Mouse (Mus musculus) liver, adult (tissue): ENCODE measurements around the gene Vav3.

Experiments
- GATA4 ChIP-seq: IDR thresholded peaks from 2 replicates; pipeline ENCODE4 v1.6.1; 2014; ENCODE audit warnings: mild to moderate bottlenecking, low read length; ENCODE audit not compliant: insufficient replicate concordance

Gene Vav3

GRCm38 (mm10) chr3:109623770-109624169 is 283.3 kb downstream of the Vav3 start:
- no peak for TF ChIP-seq GATA4

DNA sequence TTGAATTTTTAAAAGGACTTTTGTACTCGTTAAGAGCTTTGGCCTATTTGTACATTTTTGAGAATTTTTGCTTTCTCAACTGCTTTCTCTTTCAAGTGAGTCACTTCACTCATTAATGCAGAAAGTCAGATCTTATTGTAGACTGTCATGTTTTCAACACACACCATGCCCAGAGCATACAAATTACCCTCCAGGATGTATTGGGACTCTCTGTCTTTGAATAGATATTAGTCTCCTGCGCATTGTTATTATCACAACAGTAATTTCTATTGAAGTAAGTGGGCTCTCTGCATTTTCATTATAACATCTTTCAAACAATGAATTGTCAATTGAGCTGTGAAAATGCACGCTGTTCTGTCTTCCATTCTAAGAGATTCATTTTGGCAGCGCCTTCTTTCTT is 295.6 kb downstream of the Vav3 start:
- TF ChIP-seq GATA4, result no peak

DNA sequence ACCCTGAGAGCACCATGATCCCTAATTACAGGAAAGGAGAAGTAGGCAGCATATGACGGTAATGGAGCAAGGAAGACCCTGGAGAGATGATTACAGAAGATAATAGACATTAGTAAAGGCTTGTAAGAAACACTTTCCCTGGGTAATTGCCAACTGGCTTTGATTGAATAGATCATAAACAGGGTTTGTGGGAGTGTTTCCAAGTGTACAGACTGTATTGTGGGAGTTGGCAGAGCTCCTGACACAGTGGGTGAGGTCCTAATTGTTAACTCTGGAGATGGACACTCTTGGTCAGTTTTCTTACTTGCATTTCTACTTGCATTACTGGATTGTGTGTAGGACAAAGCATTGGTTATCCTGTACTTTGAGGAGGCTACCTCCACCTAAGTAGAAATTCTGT is 298.9 kb downstream of the Vav3 start:
- TF ChIP-seq GATA4, result no peak

- no peak for TF ChIP-seq GATA4
Measured at GRCm38 (mm10) chr3:109640796-109641195, 300.3 kb downstream of the Vav3 start.

DNA sequence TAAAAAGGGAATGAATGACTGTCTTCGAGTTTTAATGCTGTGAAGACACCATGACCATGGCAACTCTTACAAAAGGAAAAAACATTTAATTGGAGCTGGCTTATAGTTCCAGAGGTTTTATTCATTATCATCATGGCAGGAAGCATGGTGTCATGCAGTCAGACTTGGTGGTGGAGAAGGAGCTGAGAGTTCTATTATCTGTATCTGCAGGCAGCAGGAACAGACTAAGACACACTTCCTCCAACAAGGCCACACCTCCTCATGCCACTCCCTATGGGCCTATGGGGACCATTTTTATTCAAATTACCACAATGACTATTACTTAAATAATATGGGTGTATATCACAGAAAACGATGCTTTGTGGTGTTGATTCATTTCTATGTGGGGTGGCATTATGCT is 307.8 kb downstream of the Vav3 start:
- no peak for TF ChIP-seq GATA4

GRCm38 (mm10) chr3:109651479-109651878 is 311.0 kb downstream of the Vav3 start:
- no peak for TF ChIP-seq GATA4

- no peak for TF ChIP-seq GATA4
Measured at GRCm38 (mm10) chr3:109652860-109653631, 312.6 kb downstream of the Vav3 start.

DNA sequence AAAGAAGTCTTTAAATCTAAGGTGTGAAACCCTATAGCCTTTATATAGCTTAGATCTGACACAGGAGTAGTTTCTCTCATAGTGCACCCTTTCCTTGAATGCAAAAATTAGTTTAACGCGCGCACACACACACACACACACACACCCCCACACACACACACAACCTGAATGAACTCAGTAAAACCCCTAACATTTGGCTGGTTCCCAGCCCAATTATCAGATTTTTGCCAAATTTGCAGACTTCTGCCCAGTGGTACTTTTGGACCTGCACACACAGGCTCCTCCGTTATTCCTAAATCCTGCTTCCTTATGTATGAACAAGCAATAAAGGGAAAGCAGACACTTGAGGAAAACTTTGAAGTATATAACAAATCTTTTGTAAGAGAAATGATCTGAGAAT is 313.9 kb downstream of the Vav3 start:
- TF ChIP-seq GATA4, result no peak

- no peak for TF ChIP-seq GATA4
Measured at GRCm38 (mm10) chr3:109671716-109672115, 331.3 kb downstream of the Vav3 start.

DNA sequence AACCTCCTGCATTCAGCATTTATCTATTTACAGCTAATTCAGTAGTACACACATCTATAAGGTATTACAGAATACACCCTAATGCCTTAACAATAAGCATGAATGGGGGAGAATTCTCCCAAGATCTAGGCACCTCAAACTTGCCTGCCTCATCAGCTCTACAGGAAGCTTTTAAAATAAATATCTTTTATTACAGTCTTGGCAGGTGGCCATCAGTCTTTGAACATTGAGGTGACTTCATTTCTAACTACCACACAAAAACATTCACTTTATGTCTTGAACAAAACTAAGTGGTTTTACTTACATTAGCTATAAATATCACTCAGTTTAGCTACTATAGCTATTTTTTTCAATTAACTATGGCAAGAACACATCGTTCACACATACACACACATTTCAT is 332.5 kb downstream of the Vav3 start:
- TF ChIP-seq GATA4, result no peak

DNA sequence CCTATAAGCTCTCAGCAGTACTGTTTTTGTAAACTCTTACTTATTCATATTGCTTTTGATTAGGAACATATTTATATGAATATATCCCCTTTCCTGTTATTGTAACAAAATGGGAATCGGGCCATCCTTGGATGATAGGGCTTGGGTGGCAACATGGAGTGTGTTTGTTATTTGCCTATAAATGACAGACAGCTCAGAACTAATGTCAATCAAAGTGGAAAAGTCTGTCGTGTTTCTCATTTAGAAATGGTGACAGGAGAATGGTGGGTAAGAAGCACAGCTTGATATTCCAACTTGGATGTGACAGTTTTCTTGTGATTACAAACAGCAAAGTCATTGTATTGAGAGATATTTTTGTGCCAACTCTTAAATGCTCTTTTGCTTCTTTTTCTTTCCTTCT is 339.8 kb downstream of the Vav3 start:
- TF ChIP-seq GATA4, result no peak

GRCm38 (mm10) chr3:109681863-109682262 is 341.4 kb downstream of the Vav3 start:
- no peak for TF ChIP-seq GATA4

DNA sequence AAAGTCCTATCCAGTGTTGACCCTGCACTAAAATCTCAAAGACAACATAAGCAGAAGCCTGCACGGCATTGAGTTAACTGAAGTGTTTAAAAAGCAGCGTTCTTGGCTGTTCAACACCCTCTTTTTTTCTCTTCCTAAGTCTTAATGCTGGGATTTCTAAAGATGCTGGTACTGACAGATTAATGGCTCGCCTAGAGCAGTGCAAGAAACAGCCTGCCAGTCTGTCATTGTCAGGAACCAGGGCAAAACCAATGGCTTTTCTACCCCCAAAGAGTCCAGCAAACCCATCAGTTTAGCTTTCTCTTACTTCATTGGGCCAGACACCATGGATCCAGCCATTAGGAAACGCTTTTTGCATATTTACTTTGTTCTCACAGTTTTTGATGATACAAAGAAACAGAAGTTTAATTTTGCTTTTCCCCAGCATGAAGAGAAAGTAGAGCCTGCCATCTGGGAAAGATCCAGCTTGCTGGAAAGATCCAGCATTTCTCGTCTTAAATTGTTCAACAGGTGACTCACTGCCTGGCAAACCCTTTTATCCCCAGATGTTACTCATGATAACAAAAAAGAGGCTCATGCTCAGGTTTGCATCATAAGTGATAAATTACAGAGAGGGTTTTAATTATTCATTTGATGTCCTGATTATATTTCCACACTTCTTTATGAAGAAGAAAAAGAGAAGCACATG is 343.3 kb downstream of the Vav3 start:
- no peak for TF ChIP-seq GATA4

GRCm38 (mm10) chr3:109690566-109690965 is 350.1 kb downstream of the Vav3 start:
- no peak for TF ChIP-seq GATA4

DNA sequence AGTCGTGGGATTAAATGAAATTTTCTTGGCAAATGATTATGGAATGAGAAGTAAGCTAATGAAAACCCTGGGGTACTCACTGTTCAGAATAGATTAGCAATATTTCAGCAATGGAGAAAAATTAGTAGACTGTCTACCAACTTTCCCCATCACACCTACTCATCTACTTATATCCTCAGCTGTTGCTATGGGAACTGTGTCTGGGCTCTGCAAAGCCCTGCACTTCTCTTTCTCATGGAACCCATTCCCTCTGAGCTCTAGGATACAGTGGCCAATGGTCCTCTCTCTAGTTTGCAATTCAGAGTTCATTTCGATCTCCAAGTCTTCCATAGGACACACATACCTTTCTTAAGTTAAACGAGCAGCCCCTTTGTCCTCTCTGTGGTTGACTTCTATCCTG is 352.2 kb downstream of the Vav3 start:
- no peak for TF ChIP-seq GATA4

- TF ChIP-seq GATA4, result no peak
Measured at GRCm38 (mm10) chr3:109701301-109701700, 360.8 kb downstream of the Vav3 start.
